Mouse (Mus musculus) CH12.LX (cell line): ENCODE data around the gene Zbed4. TPM values are rescaled to one million over a fixed set of nuclear protein-coding genes. Genes with fewer than 3 reads are reported as not detected.

Source experiments
- DNase-seq: peaks from one replicate; pipeline ENCODE4 v3.0.0-alpha.2; 2013; ENCODE audit errors: extremely low read depth
- H3K27ac ChIP-seq: 2 replicates; pipeline ENCODE4 v1.5.1; 2012; ENCODE audit warnings: low read depth, mild to moderate bottlenecking, control low read depth, moderate library complexity; ENCODE audit not compliant: insufficient read depth
- H3K27me3 ChIP-seq: replicated peaks from 2 replicates; pipeline ENCODE3; 2012; ENCODE audit warnings: inconsistent platforms
- H3K36me3 ChIP-seq, 2 experiments: replicated peaks in 1 of 2; 2 replicates each; pipeline versions ENCODE3 to v1.6.1; 2012; ENCODE audit warnings: inconsistent platforms in 1 of 2, low read length in 1 of 2, mild to moderate bottlenecking in 1 of 2, mixed read lengths in 1 of 2, moderate library complexity in 1 of 2; ENCODE audit not compliant: control insufficient read depth in 1 of 2, insufficient read depth in 1 of 2
- H3K4me1 ChIP-seq, 2 experiments: 2 replicates each; pipeline ENCODE4 v1.6.1; 2012; ENCODE audit warnings: inconsistent platforms in 1 of 2, moderate library complexity in 1 of 2; ENCODE audit not compliant: insufficient read depth in 2 of 2, control insufficient read depth in 1 of 2
- H3K4me2 ChIP-seq: 2 replicates; pipeline ENCODE4 v1.6.1; 2012; ENCODE audit warnings: low read depth, mild to moderate bottlenecking, control low read depth; ENCODE audit not compliant: poor library complexity, insufficient read depth, severe bottlenecking
- H3K4me3 ChIP-seq, 3 experiments: fragments of 150-350 bp in 1 of 3; sonication (generic) in 1 of 3; replicated peaks in 1 of 3; 2 replicates each; pipeline versions ENCODE3 to v1.5.1; 2011 to 2012; ENCODE audit warnings: low read depth in 2 of 3, low read length in 2 of 3, mild to moderate bottlenecking in 2 of 3, moderate library complexity in 2 of 3, control low read depth in 1 of 3, improper control_type of control experiment in 1 of 3, inconsistent platforms in 1 of 3, mixed read lengths in 1 of 3; ENCODE audit not compliant: poor library complexity in 1 of 3
- H3K79me2 ChIP-seq: replicated peaks from 2 replicates; pipeline ENCODE4 v1.6.1; 2012; ENCODE audit warnings: mild to moderate bottlenecking, moderate library complexity; ENCODE audit not compliant: control insufficient read depth, poor library complexity, insufficient read depth, severe bottlenecking; ENCODE audit errors: extremely low read depth
- H3K9ac ChIP-seq: 2 replicates; pipeline ENCODE4 v1.6.1; 2012; ENCODE audit warnings: low read depth, mild to moderate bottlenecking, control low read depth, moderate library complexity; ENCODE audit not compliant: insufficient read depth
- H3K9me3 ChIP-seq: replicated peaks from 2 replicates; pipeline ENCODE3; 2012; ENCODE audit warnings: low read length, inconsistent platforms, mixed read lengths
- BHLHE40 ChIP-seq: IDR thresholded peaks from 2 replicates; pipeline ENCODE4 v1.6.1; 2011; ENCODE audit warnings: mild to moderate bottlenecking, low read depth, low read length, improper control_type of control experiment
- CHD2 ChIP-seq: IDR thresholded peaks from 2 replicates; pipeline ENCODE4 v1.6.1; 2011; ENCODE audit warnings: low read length, improper control_type of control experiment
- GABPA ChIP-seq: IDR thresholded peaks from 2 replicates; pipeline ENCODE4 v1.6.1; 2012; ENCODE audit warnings: low read depth, low read length, improper control_type of control experiment, inconsistent platforms; ENCODE audit not compliant: insufficient replicate concordance
- KAT2A ChIP-seq: IDR thresholded peaks from 2 replicates; pipeline ENCODE4 v1.6.1; 2012; ENCODE audit warnings: low read length, improper control_type of control experiment, inconsistent platforms; ENCODE audit not compliant: insufficient replicate concordance
- MAFK ChIP-seq: IDR thresholded peaks from 2 replicates; pipeline ENCODE4 v1.6.1; 2011; ENCODE audit warnings: low read length, improper control_type of control experiment; ENCODE audit not compliant: insufficient replicate concordance
- MEF2A ChIP-seq: IDR thresholded peaks from 2 replicates; pipeline ENCODE4 v1.6.1; 2014; ENCODE audit warnings: low read depth, mild to moderate bottlenecking, inconsistent platforms, low read length, improper control_type of control experiment, borderline replicate concordance
- MXI1 ChIP-seq: IDR thresholded peaks from 2 replicates; pipeline ENCODE4 v1.6.1; 2011; ENCODE audit warnings: mild to moderate bottlenecking, low read depth, low read length, improper control_type of control experiment
- NELFE ChIP-seq: IDR thresholded peaks from 2 replicates; pipeline ENCODE4 v1.6.1; 2011; ENCODE audit warnings: low read depth, low read length, improper control_type of control experiment
- PAX5 ChIP-seq: IDR thresholded peaks from 2 replicates; pipeline ENCODE4 v1.6.1; 2012; ENCODE audit warnings: low read length, inconsistent platforms, mixed read lengths
- POLR2A ChIP-seq: IDR thresholded peaks from 2 replicates; pipeline ENCODE4 v1.6.1; 2011; ENCODE audit warnings: low read depth, mild to moderate bottlenecking, improper control_type of control experiment, low read length
- SMC3 ChIP-seq: IDR thresholded peaks from 2 replicates; pipeline ENCODE4 v1.6.1; 2011; ENCODE audit warnings: low read depth, low read length, improper control_type of control experiment
- TBP ChIP-seq: conservative IDR thresholded peaks from 2 replicates; pipeline ENCODE4 v1.6.1; 2011; ENCODE audit warnings: low read depth, low read length, improper control_type of control experiment
- TCF12 ChIP-seq: IDR thresholded peaks from 2 replicates; pipeline ENCODE4 v1.6.1; 2014; ENCODE audit warnings: low read depth, mild to moderate bottlenecking, inconsistent platforms, low read length, improper control_type of control experiment
- USF1 ChIP-seq: IDR thresholded peaks from 2 replicates; pipeline ENCODE4 v1.6.1; 2014; ENCODE audit warnings: low read depth, mild to moderate bottlenecking, inconsistent platforms, low read length, improper control_type of control experiment
- ZC3H11A ChIP-seq: IDR thresholded peaks from 2 replicates; pipeline ENCODE4 v1.6.1; 2012; ENCODE audit warnings: low read depth, mild to moderate bottlenecking, inconsistent platforms, low read length, improper control_type of control experiment
- ZKSCAN1 ChIP-seq: IDR thresholded peaks from 2 replicates; pipeline ENCODE4 v1.6.1; 2012; ENCODE audit warnings: low read depth, inconsistent platforms, low read length, improper control_type of control experiment, borderline replicate concordance
- ZMIZ1 ChIP-seq: IDR thresholded peaks from 2 replicates; pipeline ENCODE4 v1.6.1; 2012; ENCODE audit warnings: low read depth, mild to moderate bottlenecking, inconsistent platforms, low read length, improper control_type of control experiment
- dilution Hi-C: fragments of 300-500 bp; cut with MboI; formaldehyde crosslinking; loops from 2 replicates; pipeline ENCODE4 v1.14.3; 2020; ENCODE audit warnings: low sequenced_read_pairs; ENCODE audit not compliant: extremely low pct_unique_long_range_greater_than_20kb, extremely low pct_ligation_motif_present
- in situ Hi-C: fragments of 300-500 bp; cut with MboI; formaldehyde crosslinking; loops from 3 replicates; pipeline ENCODE4 v1.14.3; 2019; ENCODE audit warnings: low sequenced_read_pairs, low pct_ligation_motif_present, low pct_unique_long_range_greater_than_20kb, mixed read lengths
- polyA plus RNA-seq: library from polyadenylated mRNA; unstranded; fragments of >175 nt; gene quantifications from 2 replicates; pipeline ENCODE4 v1.2.1, GENCODE M21; 2012; ENCODE audit warnings: low read depth; ENCODE audit not compliant: insufficient read length
- total RNA-seq, 2 experiments: library from RNA; depleted of rRNA; stranded (reverse); fragments of 300-350 nt in 1 of 2; fragments of >200 nt in 1 of 2; gene quantifications; 2 replicates each; pipeline ENCODE4 v1.2.3; 2012 to 2014

The Zbed4 gene
- total and polyA plus RNA-seq, 3 experiments: 11.0 to 16.7 (median 13.8) TPM

GRCm38 (mm10) chr15:88723205-88723604 is 28.3 kb upstream of the Zbed4 start:
- Histone ChIP-seq H3K27ac (no peak overlapping the region), H3K27me3 (no peaks in the 10 kb centered on the region)
- no peak for TF ChIP-seq ZC3H11A
- TF ChIP-seq NELFE: no peak
- no peak for TF ChIP-seq POLR2A
- TF ChIP-seq MEF2A: no peak
- TF ChIP-seq TBP: no peak
- no peak for TF ChIP-seq USF1
- TF ChIP-seq, all 38 proteins: peak for 0
- Histone ChIP-seq H3K9me3 (no peaks in the 10 kb centered on the region), H3K4me2 (no peak overlapping the region), H3K4me3 (no peak overlapping the region), H3K4me1 (peaks cover 0 to 2% of the 10 kb centered on the region in 2 experiments; a peak in 1 of 4 replicates), H3K9ac (no peak overlapping the region), H3K36me3 (peaks cover 56 to 78% of the 10 kb centered on the region in 2 experiments), H3K79me2 (peaks cover 82% of the 10 kb centered on the region)
- in situ Hi-C loops: no loop called here
- no peak for DNase-seq
- dilution Hi-C loops: no loop called here

GRCm38 (mm10) chr15:88724311-88724710 is 27.1 kb upstream of the Zbed4 start:
- Histone ChIP-seq H3K9ac (no peak overlapping the region), H3K9me3 (no peaks in the 10 kb centered on the region), H3K4me3 (no peak overlapping the region), H3K27ac (no peak overlapping the region), H3K79me2 (peaks cover 79% of the 10 kb centered on the region), H3K27me3 (no peaks in the 10 kb centered on the region), H3K4me1 (peaks cover 0 to 6% of the 10 kb centered on the region in 2 experiments; a peak in 1 of 4 replicates), H3K36me3 (peaks cover 60 to 77% of the 10 kb centered on the region in 2 experiments), H3K4me2 (no peak overlapping the region)
- DNase-seq: no peak
- dilution Hi-C loops: no loop called here
- in situ Hi-C loops: no loop called here
- no peak for TF ChIP-seq KAT2A
- no peak for TF ChIP-seq GABPA
- TF ChIP-seq TCF12: no peak
- no peak for TF ChIP-seq CHD2
- TF ChIP-seq ZKSCAN1: no peak
- TF ChIP-seq BHLHE40: no peak
- TF ChIP-seq MAFK: no peak
- TF ChIP-seq MXI1: no peak
- TF ChIP-seq PAX5: no peak
- no peak for TF ChIP-seq SMC3
- TF ChIP-seq ZMIZ1: no peak
